Mouse (Mus musculus): ENCODE measurements at regions not wholly inside any gene's neighbourhood (a gene's known extent, or its start where the extent isn't known, plus 50 kb on each side); places are given as distances from the start of the nearest gene placed in this dataset.

GRCm38 (mm10) chr14:61809716-61810437 is 202.6 kb downstream of the Kcnrg start:
- no peak for TF ChIP-seq CTCF (IDR thresholded peaks at IDR 0.05)
- TF ChIP-seq EP300 (IDR thresholded peaks at IDR 0.05) = no peak
